Mouse (Mus musculus) MN1 (cell line): Measurements from ENCODE around the gene Lce3f.

Source experiments
- DNase-seq: peaks from one replicate; pipeline ENCODE4 v3.0.0-alpha.2; 2016; ENCODE audit warnings: low spot score

Gene Lce3f

GRCm38 (mm10) chr3:92991926-92992325 is at the start of gene Lce3f:
TSS of gene Lce3f (plus strand) at chr3:92992226.
- no peak for DNase-seq

GRCm38 (mm10) chr3:92944186-92944585 is 47.8 kb upstream of the Lce3f start, which contains the start of gene Lce3c:
TSS of gene Lce3c (plus strand) at chr3:92944486.
- no peak for DNase-seq

GRCm38 (mm10) chr3:92957090-92957489 is 34.9 kb upstream of the Lce3f start, which contains the start of gene Lce3d:
TSS of gene Lce3d (plus strand) at chr3:92957390.
- DNase-seq, result no peak

GRCm38 (mm10) chr3:92966761-92967160 is 25.3 kb upstream of the Lce3f start, which contains the start of gene Lce3e:
TSS of gene Lce3e (plus strand) at chr3:92967061.
- DNase-seq, result no peak

- no peak for DNase-seq
Measured at GRCm38 (mm10) chr3:92978484-92978883, 13.5 kb upstream of the Lce3f start.

GRCm38 (mm10) chr3:92998691-92999090 is 6.7 kb downstream of the Lce3f start:
- no peak for DNase-seq

- DNase-seq, result no peak
Measured at GRCm38 (mm10) chr3:93000621-93001020, 8.6 kb downstream of the Lce3f start.

GRCm38 (mm10) chr3:93002843-93003242 is 10.8 kb downstream of the Lce3f start:
- DNase-seq, result no peak

GRCm38 (mm10) chr3:93014378-93014801 is 22.4 kb downstream of the Lce3f start:
- no peak for DNase-seq

GRCm38 (mm10) chr3:93014871-93015270 is 22.8 kb downstream of the Lce3f start:
- no peak for DNase-seq

GRCm38 (mm10) chr3:93015460-93016104 is 23.6 kb downstream of the Lce3f start, which contains the start of gene Crct1:
TSS of gene Crct1 (minus strand) at chr3:93015687.
- DNase-seq, result no peak

- no peak for DNase-seq
Measured at GRCm38 (mm10) chr3:93018960-93019359, 26.9 kb downstream of the Lce3f start, which contains the start of gene Lce1m. TSS of gene Lce1m (minus strand) at chr3:93019060.

GRCm38 (mm10) chr3:93021171-93021570 is 29.1 kb downstream of the Lce3f start:
- no peak for DNase-seq

GRCm38 (mm10) chr3:93023411-93024184 is 31.6 kb downstream of the Lce3f start:
- DNase-seq, result no peak

GRCm38 (mm10) chr3:93025486-93025885 is 33.5 kb downstream of the Lce3f start:
- DNase-seq, result no peak

GRCm38 (mm10) chr3:93031450-93031849 is 39.4 kb downstream of the Lce3f start:
- DNase-seq, result no peak
